Comparison of ENCODE assay signal across 31 mouse cellular contexts in the genomic region with DNA sequence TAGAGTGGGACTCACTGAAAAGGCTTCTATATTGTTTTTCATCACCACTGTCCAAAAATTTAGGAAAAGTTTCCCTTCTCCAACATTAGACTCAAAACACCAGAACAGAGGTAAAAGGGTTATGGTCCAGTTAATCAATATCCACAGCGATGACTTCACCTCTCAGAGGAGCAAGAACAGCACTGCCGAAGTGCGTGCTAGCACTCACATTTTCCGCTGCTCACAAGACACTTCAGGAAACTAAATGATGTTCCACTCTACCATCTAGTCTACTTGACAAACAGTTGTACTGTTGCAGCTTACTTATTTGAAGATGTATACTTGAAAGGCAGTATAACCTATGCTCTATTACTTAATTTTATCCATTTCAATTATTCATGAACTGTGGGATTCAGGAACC.
"Had no signal": no experiment of that assay in that cellular context is flagged by ENCODE, and none has a peak within 500 bp of the region (broad histone marks: within the 10 kb centered on the region; RNA-seq: fewer than 3 reads in every experiment).

No protein-coding gene starts in this region.

- H3K9ac ChIP-seq: limb, embryonic 12.5 days; limb, embryonic 13.5 days; limb, embryonic 15.5 days; liver, embryonic 12.5 days; liver, embryonic 13.5 days; liver, embryonic 14.5 days; liver, embryonic 15.5 days; liver, postnatal 0 days; lung, embryonic 14.5 days; lung, embryonic 15.5 days; midbrain, embryonic 12.5 days; midbrain, embryonic 13.5 days; midbrain, embryonic 15.5 days; neural tube, embryonic 12.5 days had no signal

- H3K27ac ChIP-seq: limb, embryonic 10.5 days; limb, embryonic 12.5 days; limb, embryonic 13.5 days; limb, embryonic 15.5 days; liver, embryonic 12.5 days; liver, embryonic 13.5 days; liver, embryonic 14.5 days; liver, embryonic 15.5 days; lung, embryonic 15.5 days; macrophage; midbrain, embryonic 10.5 days; midbrain, embryonic 12.5 days; midbrain, embryonic 13.5 days; midbrain, embryonic 15.5 days; neural tube, embryonic 12.5 days had no signal

- H3K4me1 ChIP-seq: limb, embryonic 10.5 days; limb, embryonic 12.5 days; limb, embryonic 13.5 days; limb, embryonic 15.5 days; liver, embryonic 12.5 days; liver, embryonic 13.5 days; liver, embryonic 15.5 days; lung, embryonic 15.5 days; megakaryocyte, embryonic 14.5 days; midbrain, embryonic 10.5 days; midbrain, embryonic 12.5 days; midbrain, embryonic 13.5 days; midbrain, embryonic 15.5 days; neural tube, embryonic 12.5 days had no signal

- H3K9me3 ChIP-seq: limb, embryonic 10.5 days; limb, embryonic 12.5 days; limb, embryonic 13.5 days; limb, embryonic 15.5 days; liver, embryonic 12.5 days; liver, embryonic 13.5 days; liver, embryonic 15.5 days; lung, embryonic 15.5 days; megakaryocyte, embryonic 14.5 days; midbrain, embryonic 10.5 days; midbrain, embryonic 12.5 days; midbrain, embryonic 13.5 days; midbrain, embryonic 15.5 days; neural tube, embryonic 12.5 days had no signal

- H3K36me3 ChIP-seq: limb, embryonic 13.5 days; limb, embryonic 15.5 days; lung, embryonic 15.5 days; midbrain, embryonic 13.5 days; midbrain, embryonic 15.5 days; neural tube, embryonic 12.5 days had no signal

- DNase-seq: left cerebral cortex, postnatal 4 days; liver; liver, embryonic 13.5 days; liver, postnatal 0 days; lung, adult 18-20 months; lung, adult 2 months; lung, embryonic 14.5 days; lung, postnatal 10 days; lung, postnatal 36 days; lung, postnatal 4 days; midbrain, embryonic 14.5 days had no signal

- H3K4me2 ChIP-seq: limb, embryonic 12.5 days; limb, embryonic 13.5 days; limb, embryonic 15.5 days; liver, embryonic 11.5 days; liver, embryonic 12.5 days; liver, embryonic 13.5 days; liver, embryonic 15.5 days; lung, embryonic 14.5 days; lung, embryonic 15.5 days; midbrain, embryonic 11.5 days; midbrain, embryonic 12.5 days; midbrain, embryonic 13.5 days; midbrain, embryonic 15.5 days; neural tube, embryonic 12.5 days had no signal

- ATAC-seq: liver, embryonic 12.5 days; liver, postnatal 0 days; lung, postnatal 0 days; midbrain, embryonic 13.5 days; midbrain, embryonic 15.5 days; midbrain, embryonic 16.5 days had no signal

- H3K27me3 ChIP-seq: limb, embryonic 12.5 days; limb, embryonic 13.5 days; limb, embryonic 15.5 days; liver, embryonic 12.5 days; liver, embryonic 13.5 days; liver, embryonic 15.5 days; lung, embryonic 15.5 days; midbrain, embryonic 12.5 days; midbrain, embryonic 13.5 days; midbrain, embryonic 15.5 days; neural tube, embryonic 12.5 days had no signal

- H3K4me3 ChIP-seq: limb, embryonic 10.5 days; limb, embryonic 12.5 days; limb, embryonic 13.5 days; limb, embryonic 15.5 days; liver, embryonic 12.5 days; liver, embryonic 13.5 days; liver, embryonic 15.5 days; lung, embryonic 15.5 days; megakaryocyte, embryonic 14.5 days; midbrain, embryonic 10.5 days; midbrain, embryonic 12.5 days; midbrain, embryonic 13.5 days; midbrain, embryonic 15.5 days; myocyte; neural tube, embryonic 12.5 days had no signal
